Mouse (Mus musculus): ENCODE data around the gene Sorcs2.

Gene Sorcs2

DNA sequence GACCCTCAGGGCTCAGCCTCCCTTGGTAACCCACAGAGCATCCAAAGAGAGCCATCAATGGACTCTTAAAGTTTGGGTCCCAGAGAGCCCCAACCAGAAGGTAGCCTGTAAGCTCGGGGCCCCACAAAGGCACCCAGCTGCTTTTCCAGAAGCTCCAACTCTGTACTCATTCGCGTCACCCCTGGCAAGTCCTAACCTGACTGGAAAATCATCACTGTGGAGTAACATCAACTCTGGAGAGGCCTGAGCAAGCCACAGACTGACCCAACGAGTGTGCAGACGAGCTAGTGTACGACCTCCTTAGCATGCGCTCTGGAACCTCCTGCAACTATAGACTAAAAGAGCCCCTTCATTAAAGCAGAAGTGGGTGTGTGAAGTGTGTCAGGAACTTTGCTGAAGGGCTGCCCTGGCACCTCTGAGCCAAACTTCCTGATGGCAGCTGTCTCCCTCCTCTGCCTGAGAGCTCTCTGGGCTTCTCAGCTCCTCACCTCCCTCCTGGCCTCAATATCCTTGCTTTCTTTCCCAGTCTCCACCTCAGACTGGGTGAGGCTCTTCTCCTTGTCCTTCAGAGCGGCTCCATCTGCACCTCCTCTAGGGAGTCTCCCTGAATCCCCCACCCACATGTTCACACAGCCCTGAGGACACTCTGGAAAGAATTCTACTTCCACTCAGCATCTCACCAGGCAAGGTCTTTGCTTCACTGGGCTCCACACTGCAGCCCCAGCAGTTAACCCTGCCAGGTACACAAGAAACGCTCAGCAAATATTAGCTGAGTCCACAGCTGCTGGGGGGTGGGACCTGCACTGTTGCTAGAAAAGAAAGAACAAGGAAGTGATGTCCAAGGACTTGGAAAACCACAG, 8.0 kb downstream of the Sorcs2 start:
- DNase-seq: no peak

GRCm38 (mm10) chr5:36385062-36385461, 12.9 kb downstream of the Sorcs2 start:
- DNase-seq: no peak

- no peak for DNase-seq
Measured at GRCm38 (mm10) chr5:36383431-36383830, 14.5 kb downstream of the Sorcs2 start.

GRCm38 (mm10) chr5:36382721-36383120, 15.2 kb downstream of the Sorcs2 start:
- no peak for DNase-seq

DNA sequence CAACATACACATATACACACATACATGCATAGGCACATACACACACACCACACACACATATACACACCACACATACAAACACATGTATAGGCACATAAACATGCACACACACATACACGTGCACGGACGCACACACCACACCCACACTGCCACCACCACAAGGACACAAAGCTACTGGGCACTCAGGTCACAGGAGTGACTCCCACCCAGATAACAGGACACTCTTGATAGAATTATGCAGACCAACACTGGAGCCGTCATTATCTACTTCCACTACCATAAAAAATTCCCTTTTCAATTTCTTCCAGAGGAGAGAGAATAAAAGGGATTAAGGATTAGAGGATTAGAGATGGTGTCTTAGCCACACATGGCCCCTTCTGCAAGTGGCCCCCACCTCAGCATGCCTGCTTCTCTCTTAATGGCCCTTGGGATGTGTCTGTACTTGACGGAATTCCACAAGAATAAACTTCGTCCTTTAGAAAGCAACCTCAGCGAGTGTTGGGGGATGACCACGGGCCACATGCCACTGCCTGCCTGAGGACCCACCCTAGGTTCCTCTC, 15.7 kb downstream of the Sorcs2 start:
- no peak for DNase-seq

DNA sequence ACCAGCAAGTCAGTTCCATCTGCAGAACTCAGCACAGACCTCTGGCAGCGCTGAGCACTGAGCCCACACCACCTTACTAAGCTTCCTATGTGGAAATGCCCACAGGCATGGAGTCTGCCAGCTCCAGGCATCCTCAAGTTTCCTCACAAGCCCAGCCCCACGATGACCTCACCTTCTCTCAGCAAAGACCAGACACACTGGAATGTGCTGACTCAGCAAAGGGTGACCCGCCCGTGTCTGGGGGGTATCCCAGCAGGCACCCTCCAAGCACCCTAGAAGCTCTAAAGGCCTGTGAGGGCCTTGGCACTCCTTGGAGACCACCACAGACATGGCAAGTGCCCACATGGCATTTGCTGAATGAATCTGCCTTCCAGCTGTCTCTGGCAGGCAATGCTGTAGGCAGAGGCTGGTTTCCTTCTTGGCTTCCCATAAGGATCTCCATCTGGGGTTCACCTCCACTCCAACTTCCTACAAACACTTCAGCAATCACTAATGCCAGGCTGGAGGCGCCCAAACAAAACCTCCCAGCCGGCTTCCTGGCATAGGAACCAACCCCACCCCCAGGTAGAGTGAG, 17.9 kb downstream of the Sorcs2 start:
- no peak for DNase-seq

DNA sequence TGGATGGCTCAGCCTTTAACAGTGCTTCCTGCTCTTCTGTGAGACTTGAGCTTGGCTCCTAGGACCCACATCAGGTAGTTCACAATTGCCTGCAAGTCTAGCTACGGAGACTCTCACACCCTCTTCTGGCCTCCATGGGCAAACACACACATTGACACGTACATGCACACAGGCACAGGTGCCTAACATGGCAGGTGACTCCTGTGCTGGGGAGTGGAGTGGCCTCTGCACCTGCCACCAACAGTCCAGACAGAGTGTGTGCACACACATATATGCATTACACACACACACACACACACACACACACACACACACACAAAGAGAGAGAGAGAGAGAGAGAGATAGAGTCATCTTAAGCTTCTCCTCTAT, 19.6 kb downstream of the Sorcs2 start:
- DNase-seq: no peak

DNA sequence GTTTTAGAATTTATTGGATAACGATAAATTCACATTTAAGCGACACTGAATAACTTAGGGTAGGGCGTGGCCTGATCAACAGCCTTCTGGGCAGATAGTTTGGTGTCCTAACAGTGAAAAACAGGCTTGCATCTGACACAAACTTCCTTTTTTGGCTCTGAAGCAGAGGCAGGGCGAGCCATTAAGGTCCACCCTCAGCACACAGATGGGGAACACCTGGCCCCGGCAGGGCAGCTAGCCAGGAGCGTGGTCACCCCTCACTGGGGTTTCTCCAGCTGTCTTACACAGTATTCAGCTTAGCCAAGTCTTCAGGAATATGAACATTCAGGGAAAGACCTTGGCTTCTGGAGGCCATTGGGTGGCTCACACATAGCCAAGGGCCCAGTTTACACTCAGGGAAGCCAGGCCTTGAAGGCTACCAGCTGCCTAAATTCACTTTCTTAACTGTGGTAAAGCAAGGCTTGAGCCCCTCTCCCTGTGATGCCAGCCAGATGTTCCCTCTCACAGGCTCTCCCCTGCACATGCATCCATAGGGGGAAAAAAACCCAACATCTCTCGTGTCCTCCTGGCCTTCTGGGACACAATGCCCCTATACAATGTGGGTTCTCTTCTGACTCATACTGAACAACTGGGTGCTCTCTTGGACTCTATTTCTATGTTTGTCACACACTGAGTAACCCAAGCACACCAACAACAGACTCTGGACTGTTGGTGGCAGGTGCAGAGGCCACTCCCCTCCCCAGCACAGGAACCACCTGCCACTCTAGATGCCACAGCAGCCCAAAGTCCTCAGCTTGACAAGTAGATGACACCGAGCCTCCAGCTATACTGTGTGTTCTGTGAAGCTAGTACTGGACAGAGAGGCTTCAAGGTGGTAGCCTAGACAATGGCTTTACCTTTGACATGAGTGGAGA, 20.2 kb downstream of the Sorcs2 start:
- no peak for DNase-seq

- DNase-seq: no peak
Measured at GRCm38 (mm10) chr5:36375886-36376285, 22.1 kb downstream of the Sorcs2 start.

DNA sequence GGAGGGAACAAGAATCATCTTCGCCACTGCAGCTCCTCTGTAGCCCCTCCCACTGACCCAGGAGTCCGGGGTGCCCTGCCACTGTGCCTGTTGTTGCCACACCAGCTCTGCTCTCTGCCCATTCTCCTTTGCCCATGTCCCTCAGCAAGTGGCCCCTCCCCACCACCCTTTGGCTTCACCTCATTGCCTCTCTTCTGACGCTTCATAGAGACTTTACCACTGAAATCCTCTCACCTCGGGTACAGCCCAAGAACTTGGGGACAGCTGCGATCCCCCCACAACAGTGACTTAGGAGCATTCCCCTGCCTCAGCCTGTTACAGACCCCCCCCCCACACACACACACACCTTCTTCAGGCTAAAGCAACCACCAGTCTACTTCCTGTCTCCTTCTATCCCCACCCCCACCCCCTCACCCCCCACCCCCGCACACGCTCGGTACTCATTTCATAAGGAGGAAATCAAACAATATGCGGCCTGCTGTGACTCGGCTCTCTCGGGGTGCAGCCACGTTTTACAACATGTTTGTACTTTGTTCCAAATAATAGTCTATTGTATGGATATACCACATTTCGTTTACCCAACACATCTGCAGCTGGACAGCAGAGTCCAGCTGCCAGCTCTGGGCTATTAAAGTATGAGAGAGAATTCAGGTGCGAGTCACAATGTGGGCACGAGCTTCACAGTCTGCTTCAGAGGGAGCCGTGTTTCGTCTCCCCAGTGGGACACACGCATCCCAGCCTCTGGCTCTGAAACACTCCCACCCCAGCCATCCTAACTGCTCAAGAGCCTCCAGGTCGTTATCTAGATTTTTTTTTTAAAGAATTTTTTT, 23.5 kb downstream of the Sorcs2 start:
- no peak for DNase-seq

GRCm38 (mm10) chr5:36373246-36373891, 24.6 kb downstream of the Sorcs2 start:
- no peak for DNase-seq

DNA sequence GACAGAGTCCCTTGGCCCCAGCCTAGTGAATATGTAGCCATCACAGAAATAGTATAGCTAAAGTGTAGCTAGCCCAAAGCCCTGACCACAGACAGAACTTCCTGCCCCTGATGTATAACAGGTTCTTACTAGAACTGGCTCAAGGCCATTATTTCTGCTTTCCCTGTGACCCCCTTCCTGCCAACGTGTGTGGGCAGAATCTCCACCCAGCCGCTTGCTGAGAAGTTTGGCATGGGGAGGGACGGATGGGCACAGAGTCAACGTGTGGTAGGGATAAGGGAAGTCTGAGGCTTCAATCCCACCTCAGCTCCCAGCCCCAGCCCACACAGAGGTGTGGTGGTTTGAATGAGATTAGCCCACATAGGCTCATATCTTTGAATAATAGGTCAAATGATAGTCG, 26.2 kb downstream of the Sorcs2 start:
- no peak for DNase-seq

DNA sequence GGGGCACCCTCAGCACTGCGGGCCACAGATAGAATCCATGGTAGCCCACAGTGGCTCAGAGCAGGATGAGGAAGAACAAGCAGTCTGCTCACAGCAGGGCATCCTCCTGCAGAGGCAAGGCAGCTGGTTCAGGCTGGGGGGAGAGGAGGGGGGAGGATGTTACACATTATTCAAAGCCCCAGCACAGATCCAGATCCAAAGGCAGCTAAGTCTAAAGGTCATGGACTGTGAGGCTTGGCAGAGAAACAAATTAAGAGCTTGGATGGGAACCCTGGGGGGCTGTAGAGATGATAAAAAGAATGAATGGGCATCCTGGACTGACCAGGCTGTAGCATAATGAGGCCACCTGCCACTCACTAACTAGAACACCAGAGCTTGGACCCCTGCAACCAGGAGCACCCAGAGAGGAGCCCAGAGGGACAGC, 28.7 kb downstream of the Sorcs2 start:
- DNase-seq: no peak

DNA sequence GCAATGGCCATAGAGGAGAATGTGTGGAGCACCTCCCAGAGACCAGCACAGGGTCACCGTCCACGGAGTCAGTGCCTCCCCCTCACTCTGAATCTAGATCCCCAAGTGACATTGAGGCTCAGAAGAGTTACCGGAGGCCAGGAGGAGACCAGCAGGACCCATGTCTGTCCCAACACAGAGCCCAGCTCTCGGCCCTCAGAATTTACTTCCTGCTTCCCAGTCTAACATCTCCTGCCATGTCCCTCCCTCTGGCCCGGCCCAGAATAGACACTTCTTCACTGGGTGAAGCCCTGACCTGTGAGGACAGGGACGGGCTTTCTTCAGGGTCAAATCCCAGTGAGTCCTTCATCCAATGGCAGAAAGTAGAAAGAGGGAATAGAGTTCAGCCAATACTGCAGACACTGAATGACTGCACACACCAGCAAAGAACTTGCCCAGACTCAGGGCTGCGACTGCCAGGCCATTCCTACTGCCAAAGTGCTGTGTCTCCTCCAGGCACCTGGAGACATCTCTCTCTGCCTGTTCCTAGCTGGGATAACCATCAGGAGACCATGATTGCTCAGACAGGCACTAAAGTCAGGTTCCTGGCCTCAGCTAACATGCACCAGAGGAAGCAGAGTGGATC, 29.3 kb downstream of the Sorcs2 start:
- no peak for DNase-seq

DNA sequence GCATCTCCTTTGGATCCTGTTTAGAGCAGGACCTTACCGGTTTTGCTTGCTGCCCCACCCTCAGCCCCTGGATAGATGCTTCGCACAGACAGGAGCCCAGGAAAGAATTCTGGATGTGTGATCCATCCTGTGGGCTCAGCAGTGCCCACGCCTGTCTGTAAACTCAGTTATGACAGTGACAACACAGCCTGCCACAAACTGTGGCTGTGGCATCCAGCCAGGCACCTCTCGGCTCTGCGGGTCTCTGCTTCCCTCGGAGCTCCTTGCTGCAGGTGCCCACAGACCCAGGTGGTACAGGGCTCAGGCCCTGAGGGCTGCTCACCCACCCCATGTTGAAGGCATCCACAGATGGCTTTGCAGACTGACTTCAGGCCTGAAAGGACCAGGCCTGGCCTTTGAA, 30.0 kb downstream of the Sorcs2 start:
- DNase-seq: no peak

DNA sequence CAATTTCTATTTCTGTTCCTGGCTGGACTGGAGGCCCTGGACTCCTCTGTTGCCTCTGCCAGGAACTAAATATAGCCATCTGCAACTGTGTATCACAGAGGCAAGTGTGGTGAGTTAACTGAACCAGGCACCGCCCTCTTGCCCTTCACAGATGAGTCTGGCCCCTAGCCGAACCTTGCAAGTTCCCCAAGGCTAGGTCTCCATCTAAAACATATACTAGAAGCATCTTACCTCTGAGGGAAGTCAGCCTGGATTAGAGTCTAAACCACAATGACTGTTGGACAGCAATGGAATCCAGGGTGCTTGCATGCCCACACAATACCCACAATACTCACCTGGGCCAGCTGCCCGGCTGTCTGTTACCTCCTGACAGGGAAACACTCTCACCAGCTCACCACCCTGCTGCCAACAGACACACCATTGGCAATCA, 30.7 kb downstream of the Sorcs2 start:
- no peak for DNase-seq

GRCm38 (mm10) chr5:36361749-36362148, 36.2 kb downstream of the Sorcs2 start:
- no peak for DNase-seq

- DNase-seq: no peak
Measured at GRCm38 (mm10) chr5:36360343-36360742, 37.6 kb downstream of the Sorcs2 start.

GRCm38 (mm10) chr5:36359535-36360243, 38.2 kb downstream of the Sorcs2 start:
- DNase-seq: no peak

GRCm38 (mm10) chr5:36358161-36358560, 39.8 kb downstream of the Sorcs2 start:
- DNase-seq: no peak

GRCm38 (mm10) chr5:36356659-36357058, 41.3 kb downstream of the Sorcs2 start:
- no peak for DNase-seq

Data from cerebellum, adult 9-10 months (tissue).